Mouse (Mus musculus) cerebellum, adult 9-10 months (tissue): ENCODE data around the gene 1190005I06Rik.
"Not testable (repeated sequence)": the region's sequence is repeated elsewhere in the genome, so short reads cannot be mapped to it uniquely, and the experiment has no call there.

Experiments used
- DNase-seq: peaks from one replicate; pipeline ENCODE4 v3.0.0; 2022

The 1190005I06Rik gene

GRCm38 (mm10) chr8:120647532-120647931 lies at the start of gene 1190005I06Rik:
Gene 1190005I06Rik (minus strand): TSS chr8:120647632.
- no peak for DNase-seq

DNA sequence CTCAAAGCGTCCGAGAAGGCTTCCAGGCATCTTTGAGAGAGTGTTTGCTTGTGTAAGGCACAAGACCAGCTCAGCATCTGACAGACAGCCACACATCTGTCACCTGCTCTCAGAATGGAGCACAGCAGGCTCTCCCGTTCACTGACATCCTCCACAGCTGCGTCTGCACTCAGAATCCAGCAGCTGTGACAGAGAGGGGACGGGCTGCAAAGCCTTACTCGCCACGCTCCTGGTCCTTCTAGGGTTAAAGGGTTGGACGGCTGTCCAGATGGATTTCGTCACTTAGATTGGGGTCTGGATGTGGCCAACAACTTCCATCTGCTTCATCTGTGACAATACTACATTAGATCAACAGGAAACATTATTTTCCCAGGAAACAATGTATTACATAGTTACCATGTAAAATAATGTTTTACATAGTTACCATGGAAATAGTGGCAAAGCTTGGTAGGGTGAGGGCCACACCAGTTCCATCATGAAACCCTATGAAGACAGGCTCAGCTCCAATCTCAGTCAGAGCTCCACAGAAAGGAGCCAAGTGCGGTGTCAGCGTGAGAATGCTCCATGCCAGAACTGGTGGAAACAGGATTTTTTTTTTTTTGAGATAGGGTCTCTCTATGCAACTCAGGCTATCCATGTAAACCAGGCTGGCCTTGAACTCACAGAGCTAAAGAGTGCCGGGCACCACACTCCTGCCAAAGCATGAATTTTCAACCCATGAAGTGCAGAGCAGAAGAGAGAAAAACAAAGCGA lies 49.1 kb upstream of the 1190005I06Rik start:
- DNase-seq, result no peak

DNA sequence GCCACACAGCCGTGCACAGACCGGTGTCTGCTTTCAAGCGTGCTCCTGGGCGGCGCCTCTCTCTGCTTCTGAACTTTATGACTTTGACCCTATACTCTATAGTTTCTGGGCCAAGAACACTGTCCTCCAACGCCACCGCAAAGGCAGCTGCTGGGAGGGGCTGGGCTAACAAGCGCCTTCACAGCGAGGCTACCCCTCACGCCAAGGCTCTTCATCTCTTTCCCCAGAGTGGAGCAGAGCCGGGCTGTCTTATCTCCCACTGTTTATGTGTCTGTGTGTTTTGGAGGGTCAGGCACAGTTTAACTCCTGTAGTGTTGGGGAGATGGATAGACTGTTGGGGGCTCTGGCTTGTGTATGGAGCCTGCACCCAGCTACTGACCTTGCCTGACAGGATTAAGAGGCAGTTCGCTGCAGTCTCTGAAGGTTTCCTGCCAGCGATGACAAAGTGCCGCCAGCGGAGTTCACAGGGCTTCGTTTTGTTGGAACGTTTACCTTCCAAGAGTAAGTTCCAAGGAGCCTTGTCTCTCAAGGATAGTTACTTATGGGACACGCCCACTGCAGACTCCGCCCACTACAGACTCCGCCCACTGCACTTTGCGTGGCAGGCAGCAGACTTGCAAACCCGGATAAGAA lies 46.5 kb upstream of the 1190005I06Rik start:
- no peak for DNase-seq

- DNase-seq, result no peak
Observed at GRCm38 (mm10) chr8:120692934-120693333, 45.5 kb upstream of the 1190005I06Rik start.

DNA sequence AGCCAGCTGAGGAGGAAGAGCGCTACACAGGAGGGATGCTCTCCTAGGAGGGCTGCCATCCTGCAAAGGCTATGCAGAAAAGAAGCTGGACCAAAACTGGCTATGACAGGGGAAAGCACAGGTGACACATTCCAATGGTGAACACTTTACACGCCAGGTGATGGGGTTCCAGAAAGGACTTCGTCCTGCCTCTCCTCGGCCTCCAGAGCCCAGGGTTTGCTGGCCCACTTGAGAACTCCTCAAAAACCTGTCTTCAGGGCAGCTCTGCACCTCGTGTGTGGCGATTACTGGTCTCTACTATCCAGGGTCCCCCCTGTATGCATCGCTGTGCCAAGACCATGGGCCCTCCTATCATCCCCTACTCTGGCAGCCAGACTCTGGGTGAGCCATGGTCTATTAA lies 41.1 kb upstream of the 1190005I06Rik start:
- DNase-seq, result no peak

GRCm38 (mm10) chr8:120687786-120688185 lies 40.4 kb upstream of the 1190005I06Rik start:
- no peak for DNase-seq

DNA sequence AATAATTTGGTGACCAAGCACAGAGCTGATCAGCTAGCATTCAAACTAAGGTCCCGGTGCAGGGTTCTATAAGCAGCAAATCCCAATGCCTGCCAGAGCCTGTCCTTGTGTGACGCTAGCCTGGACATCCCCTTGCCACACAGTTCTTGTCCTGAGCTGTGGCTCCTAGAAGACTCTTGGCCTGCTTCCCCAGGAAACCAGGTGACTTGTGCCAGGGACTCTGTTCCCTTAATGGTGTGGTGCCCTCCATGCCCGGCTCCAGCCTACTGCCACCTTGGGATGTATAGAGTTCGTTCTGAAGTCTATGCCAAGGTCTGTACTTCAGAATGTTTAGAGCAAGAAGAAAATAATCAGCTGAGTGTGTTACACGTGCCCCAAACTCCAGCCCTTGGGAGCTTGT lies 39.1 kb upstream of the 1190005I06Rik start:
- no peak for DNase-seq

- DNase-seq, result no peak
Observed at GRCm38 (mm10) chr8:120686051-120686450, 38.6 kb upstream of the 1190005I06Rik start.

GRCm38 (mm10) chr8:120685591-120685990 lies 38.2 kb upstream of the 1190005I06Rik start:
- DNase-seq, result no peak

DNA sequence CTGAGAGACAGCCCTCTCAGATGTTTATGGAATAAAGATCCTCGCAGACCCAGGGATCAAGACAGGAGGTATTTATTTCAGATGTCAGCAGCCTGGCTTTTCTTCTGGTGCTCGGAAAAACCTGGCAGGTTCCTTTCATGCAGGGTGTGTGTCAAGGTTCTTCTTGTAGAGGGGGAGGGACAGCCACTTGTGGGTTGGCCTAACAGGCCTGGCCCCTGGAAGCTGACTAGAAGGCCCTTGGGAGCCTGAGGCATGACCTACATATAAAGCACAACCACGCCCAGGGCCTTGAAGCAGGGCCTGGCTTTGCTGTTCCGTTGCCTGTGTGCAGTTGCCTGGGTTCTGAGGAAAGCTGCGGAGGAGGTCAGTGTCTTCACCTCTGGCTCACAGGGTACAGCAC lies 37.7 kb upstream of the 1190005I06Rik start:
- no peak for DNase-seq

- DNase-seq, result no peak
Observed at GRCm38 (mm10) chr8:120684082-120684481, 36.6 kb upstream of the 1190005I06Rik start.

DNA sequence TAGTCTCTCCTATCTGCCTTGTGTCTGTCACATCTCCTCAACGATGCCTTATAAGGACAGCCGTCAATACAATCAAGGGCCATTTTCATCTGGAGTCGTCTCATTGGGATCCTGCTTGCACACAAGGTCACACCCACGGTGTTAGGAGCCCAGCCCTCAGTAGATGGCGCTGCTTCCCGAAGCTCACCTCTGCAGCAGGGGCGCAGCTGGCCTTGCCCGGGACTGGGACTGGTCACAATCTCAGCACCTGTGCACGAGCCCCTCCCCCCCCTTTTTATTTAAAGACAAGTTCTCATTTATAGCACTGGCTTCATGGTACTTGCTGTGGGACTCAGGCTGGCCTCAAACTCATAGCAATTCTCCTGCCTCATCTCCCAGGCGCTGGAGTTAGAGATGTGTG lies 36.2 kb upstream of the 1190005I06Rik start:
- DNase-seq, result no peak

DNA sequence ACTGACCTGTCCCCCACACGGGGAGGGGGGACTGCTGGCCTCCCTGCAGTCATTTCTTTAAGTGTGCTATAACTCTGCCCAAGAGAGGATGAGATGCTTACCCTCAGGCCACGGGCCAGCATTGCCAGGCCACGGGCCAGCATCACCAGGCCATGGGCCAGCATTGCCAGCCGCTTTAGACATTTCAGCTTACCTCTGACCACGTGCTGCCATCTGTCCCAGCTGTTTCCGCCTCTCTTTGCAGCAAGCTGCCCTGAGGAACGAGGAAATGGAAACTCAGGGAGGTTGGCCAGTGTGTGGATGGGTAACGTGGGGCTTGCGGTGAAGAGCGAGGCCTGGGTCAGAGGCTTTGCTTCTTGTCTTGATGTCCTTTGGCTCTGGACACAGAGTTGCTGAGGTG lies 33.7 kb upstream of the 1190005I06Rik start:
- DNase-seq, result no peak

GRCm38 (mm10) chr8:120680405-120680804 lies 33.0 kb upstream of the 1190005I06Rik start:
- DNase-seq, result not testable (repeated sequence)

GRCm38 (mm10) chr8:120679629-120680387 lies 32.4 kb upstream of the 1190005I06Rik start:
- no peak for DNase-seq

GRCm38 (mm10) chr8:120678447-120678846 lies 31.0 kb upstream of the 1190005I06Rik start:
- DNase-seq, result peak; percentile 81

DNA sequence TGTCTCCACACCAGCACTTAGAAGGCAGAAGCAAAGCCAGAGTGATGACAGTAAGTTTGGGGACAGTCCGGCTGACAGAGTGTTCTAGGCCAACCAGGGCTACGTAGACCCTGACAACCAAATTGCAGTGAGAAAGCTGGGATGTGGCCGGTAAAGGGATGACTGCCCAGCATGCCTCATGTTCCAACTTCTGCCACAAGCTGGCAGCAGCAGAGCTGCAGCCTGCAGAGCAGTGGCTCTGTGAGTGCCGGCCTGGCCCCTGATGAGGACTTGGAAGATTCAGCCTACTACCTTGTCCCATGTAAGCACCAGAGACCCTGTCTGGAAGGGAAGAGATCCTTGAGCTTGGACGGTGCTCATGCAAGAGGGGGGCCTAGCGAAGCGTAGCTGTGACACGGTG lies 28.3 kb upstream of the 1190005I06Rik start:
- no peak for DNase-seq

DNA sequence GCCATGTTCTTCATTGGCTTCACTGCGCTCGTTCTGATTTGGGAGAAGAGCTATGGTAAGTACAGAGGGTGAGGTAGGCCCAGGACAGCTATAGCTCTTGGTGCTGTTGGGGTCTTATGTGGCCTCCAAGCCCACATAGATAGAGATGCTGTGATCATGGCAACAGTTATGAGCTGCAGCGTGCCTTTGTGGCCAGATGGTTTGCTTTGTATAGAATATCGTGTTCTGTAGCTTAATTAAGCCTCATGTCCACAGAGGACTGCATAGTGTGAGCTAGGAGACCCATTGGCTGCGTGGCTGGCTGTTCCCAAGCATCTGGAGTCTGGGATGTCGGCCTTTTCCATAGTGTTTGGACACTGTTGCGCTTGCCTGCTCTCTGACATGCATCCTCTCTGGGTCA lies 25.9 kb upstream of the 1190005I06Rik start:
- no peak for DNase-seq

DNA sequence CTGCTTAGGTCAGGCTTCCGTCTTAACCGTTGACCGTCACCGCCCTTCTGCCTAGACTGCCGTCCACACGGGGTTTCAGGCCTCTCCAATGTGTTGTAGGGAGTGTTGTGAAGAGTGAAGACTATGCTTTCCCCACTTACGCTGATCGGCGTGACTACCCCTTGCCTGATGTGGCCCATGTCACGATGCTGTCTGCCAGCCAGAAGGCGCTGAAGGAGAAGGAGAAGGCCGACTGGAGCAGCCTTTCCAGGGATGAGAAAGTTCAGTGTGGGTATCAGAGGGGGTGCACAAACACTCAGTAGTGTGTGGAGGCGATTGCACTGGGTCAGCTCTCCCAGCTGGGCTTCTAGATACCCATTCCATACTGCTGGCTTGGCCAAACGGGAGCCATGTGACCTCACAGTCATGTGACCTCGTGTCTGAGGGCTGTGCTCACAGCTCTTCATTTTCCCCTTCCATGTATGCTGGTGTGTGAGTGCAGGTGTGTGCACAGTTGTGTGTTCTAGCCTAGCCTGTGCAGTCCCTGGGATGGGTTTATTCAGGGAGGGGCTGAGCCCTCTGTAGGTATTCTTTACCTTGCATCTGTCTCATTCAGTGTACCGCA lies 25.3 kb upstream of the 1190005I06Rik start:
- DNase-seq, result no peak

DNA sequence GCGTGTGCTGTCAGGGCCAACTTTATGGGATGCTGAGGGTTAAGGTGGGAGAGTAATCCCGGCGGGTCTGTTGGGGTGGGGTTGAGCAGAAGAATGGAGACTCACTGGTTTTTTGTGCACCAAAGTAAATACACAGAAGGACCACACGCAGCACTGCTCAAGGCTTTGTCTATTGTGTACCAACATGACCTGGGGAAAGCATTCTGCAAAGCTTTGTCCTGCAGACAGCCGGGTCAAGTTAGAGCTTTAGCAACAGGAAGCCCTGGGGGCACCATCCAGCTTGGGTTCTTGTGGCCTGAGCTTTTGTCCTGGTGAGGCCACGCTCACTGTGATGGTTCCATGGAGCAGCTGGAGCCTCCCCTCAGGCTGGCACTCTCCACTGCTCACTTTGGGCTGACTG lies 24.3 kb upstream of the 1190005I06Rik start:
- DNase-seq, result no peak

DNA sequence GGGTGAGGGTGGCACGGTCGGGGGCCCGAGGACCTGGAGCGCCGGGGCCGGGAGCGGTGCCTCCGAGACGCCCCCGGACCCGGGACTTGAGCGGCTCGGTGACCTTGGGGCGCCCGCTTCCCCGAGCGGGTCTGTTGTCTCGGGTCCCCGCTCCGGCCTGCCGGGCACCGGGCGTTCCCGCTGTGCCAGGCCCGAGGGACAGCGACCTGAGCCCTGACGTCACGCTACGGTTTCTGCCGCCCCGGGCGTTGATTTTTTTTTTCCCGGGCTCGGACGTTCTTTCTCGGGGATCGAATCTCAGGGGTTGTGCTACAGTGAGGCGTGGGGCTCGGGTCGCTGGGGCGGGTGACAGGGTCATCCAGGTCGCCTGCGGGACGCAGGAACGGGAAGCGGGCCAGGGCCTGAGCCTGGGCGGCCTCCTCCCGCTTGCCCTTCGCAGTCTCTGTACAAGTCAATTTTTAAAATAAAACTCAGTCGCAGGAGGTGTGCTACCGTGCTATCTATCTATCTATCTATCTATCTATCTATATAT lies 21.0 kb upstream of the 1190005I06Rik start, which contains the start of gene Emc8:
Gene Emc8, minus strand, starts transcription at position 200 of the 532 bp plus-strand sequence.
- no peak for DNase-seq

GRCm38 (mm10) chr8:120667561-120668373 lies 20.3 kb upstream of the 1190005I06Rik start, which contains the start of the genes Gm27021 and Cox4i1:
Gene Gm27021 (minus strand): TSS chr8:120668079.
Gene Cox4i1 (plus strand): TSS chr8:120668222.
- peak; percentile 89 for DNase-seq
